Mouse (Mus musculus) limb, embryonic 13.5 days (tissue): ENCODE results near the gene Dstyk. TPM values are rescaled to one million over a fixed set of nuclear protein-coding genes. Genes with fewer than 3 reads are reported as not detected.

ENCODE experiments used
- ATAC-seq: fragments of 200-750 bp; cut with Nextera tagmentation; 2 replicates; pipeline ENCODE4 v1.8.0; 2017; ENCODE audit warnings: low read depth, moderate number of reproducible peaks, moderate TSS enrichment; ENCODE audit not compliant: low FRiP score
- H3K27ac ChIP-seq: fragments of 300-500 bp; sonication (generic); 2 replicates; pipeline ENCODE4 v1.5.1; 2015; ENCODE audit warnings: inconsistent platforms, mild to moderate bottlenecking, moderate library complexity
- H3K27me3 ChIP-seq: fragments of 300-500 bp; sonication (generic); 2 replicates; pipeline ENCODE4 v1.6.1; 2015; ENCODE audit warnings: mild to moderate bottlenecking, inconsistent platforms
- H3K36me3 ChIP-seq: fragments of 300-500 bp; sonication (generic); 2 replicates; pipeline ENCODE4 v1.6.1; 2015; ENCODE audit warnings: inconsistent platforms, mild to moderate bottlenecking, moderate library complexity
- H3K4me1 ChIP-seq: fragments of 300-500 bp; sonication (generic); 2 replicates; pipeline ENCODE4 v1.6.1; 2015; ENCODE audit warnings: inconsistent platforms
- H3K4me2 ChIP-seq: fragments of 300-500 bp; sonication (generic); replicated peaks from 2 replicates; pipeline ENCODE4 v1.6.1; 2015; ENCODE audit warnings: inconsistent platforms, mild to moderate bottlenecking, moderate library complexity
- H3K4me3 ChIP-seq: fragments of 300-500 bp; sonication (generic); 2 replicates; pipeline ENCODE4 v1.5.1; 2015; ENCODE audit warnings: moderate library complexity, mild to moderate bottlenecking, inconsistent platforms
- H3K9ac ChIP-seq: fragments of 300-500 bp; sonication (generic); 2 replicates; pipeline ENCODE4 v1.6.1; 2015; ENCODE audit warnings: mild to moderate bottlenecking, inconsistent platforms
- H3K9me3 ChIP-seq: fragments of 300-500 bp; sonication (generic); 2 replicates; pipeline ENCODE4 v1.6.1; 2016; ENCODE audit warnings: inconsistent platforms
- WGBS: fragments of 180-500 bp; shearing (Covaris S2); methylation state at CpG from one replicate; pipeline ENCODE4 v1.1.7; 2015; 5-methylcytosine and 5-hydroxymethylcytosine counted together
- polyA plus RNA-seq: library from polyadenylated mRNA; unstranded; fragments of >200 nt; fragmentation: Nextera tagmentation; extraction: Ambion mirVana; gene quantifications from 2 replicates; pipeline ENCODE4 v1.2.1, GENCODE M21; 2015

Dstyk gene
- polyA plus RNA-seq, 1 experiment from 2014 or later, result 18.0 TPM

- Histone ChIP-seq H3K27me3 (no peaks in the 10 kb centered on the region), H3K4me1 (no peaks in the 10 kb centered on the region), H3K9me3 (no peaks in the 10 kb centered on the region), H3K4me3 (no peak overlapping the region), H3K36me3 (peaks cover 91% of the 10 kb centered on the region), H3K9ac (no peak overlapping the region), H3K4me2 (no peak overlapping the region), H3K27ac (no peak overlapping the region)
- WGBS, result 91% methylated on average over 2 of the region's 2 CpGs
- ATAC-seq, result no peak
These were observed 83.2 kb downstream of the Dstyk start for GRCm38 (mm10) chr1:132500535-132500934.

GRCm38 (mm10) chr1:132505155-132505554 lies 87.8 kb downstream of the Dstyk start:
- no peak for ATAC-seq
- H3K4me1 ChIP-seq, result no peaks in the 10 kb centered on the region
- no peaks in the 10 kb centered on the region for H3K27me3 ChIP-seq
- H3K27ac ChIP-seq, result no peak overlapping the region
- H3K9me3 ChIP-seq, result no peaks in the 10 kb centered on the region
- no peak overlapping the region for H3K9ac ChIP-seq
- 94% methylated on average over 5 of the region's 5 CpGs for WGBS
- peaks cover 76% of the 10 kb centered on the region for H3K36me3 ChIP-seq
- H3K4me2 ChIP-seq, result no peak overlapping the region
- no peak overlapping the region for H3K4me3 ChIP-seq

- Histone ChIP-seq H3K27ac (no peak within 1 kb of the TSS), H3K27me3 (no peaks in the 10 kb centered on the region), H3K36me3 (peaks cover 67% of the 10 kb centered on the region), H3K9me3 (no peaks in the 10 kb centered on the region), H3K4me2 (no peak within 1 kb of the TSS), H3K9ac (no peak within 1 kb of the TSS), H3K4me1 (no peaks in the 10 kb centered on the region), H3K4me3 (no peak within 1 kb of the TSS)
- 91% methylated on average over 7 of the region's 7 CpGs for WGBS
- no peak for ATAC-seq
These were observed 88.7 kb downstream of the Dstyk start, which contains the start of gene Tmem81 for GRCm38 (mm10) chr1:132506058-132506457. TSS of gene Tmem81 (plus strand) at chr1:132506230.

GRCm38 (mm10) chr1:132506656-132507055 lies 89.3 kb downstream of the Dstyk start:
- peaks cover 61% of the 10 kb centered on the region for H3K36me3 ChIP-seq
- ATAC-seq, result no peak

GRCm38 (mm10) chr1:132509771-132510170 lies 92.4 kb downstream of the Dstyk start:
- Histone ChIP-seq H3K4me3 (no peak overlapping the region), H3K27me3 (no peaks in the 10 kb centered on the region), H3K9ac (no peak overlapping the region), H3K9me3 (no peaks in the 10 kb centered on the region), H3K36me3 (peaks cover 35% of the 10 kb centered on the region), H3K27ac (no peak overlapping the region), H3K4me2 (no peak overlapping the region), H3K4me1 (peaks cover 9% of the 10 kb centered on the region)
- 89% methylated on average over 5 of the region's 5 CpGs for WGBS
- ATAC-seq, result no peak

More at GRCm38 (mm10) chr1:132506656-132507055, 89.3 kb downstream of the Dstyk start:
- no peaks in the 10 kb centered on the region for H3K9me3 ChIP-seq
- no peak overlapping the region for H3K4me3 ChIP-seq
- no peak overlapping the region for H3K27ac ChIP-seq
- H3K4me2 ChIP-seq, result no peak overlapping the region
- no peaks in the 10 kb centered on the region for H3K27me3 ChIP-seq
- H3K4me1 ChIP-seq, result peaks cover 4% of the 10 kb centered on the region
- WGBS, result 95% methylated on average over 7 of the region's 7 CpGs
- no peak overlapping the region for H3K9ac ChIP-seq

GRCm38 (mm10) chr1:132511521-132511920 lies 94.2 kb downstream of the Dstyk start:
- no peak for ATAC-seq
- no peak overlapping the region for H3K4me3 ChIP-seq
- no peak overlapping the region for H3K4me2 ChIP-seq
- H3K36me3 ChIP-seq, result peaks cover 17% of the 10 kb centered on the region
- H3K9me3 ChIP-seq, result no peaks in the 10 kb centered on the region
- H3K9ac ChIP-seq, result 0 out of 2 replicates have a peak overlapping the region, but pooled peaks have one; percentile 8
- peaks cover 9% of the 10 kb centered on the region for H3K4me1 ChIP-seq
- H3K27ac ChIP-seq, result no peak overlapping the region
- H3K27me3 ChIP-seq, result no peaks in the 10 kb centered on the region
- 31% methylated on average over 8 of the region's 8 CpGs for WGBS

- no peak for ATAC-seq
- H3K36me3 ChIP-seq, result peaks cover 11% of the 10 kb centered on the region
- no peak overlapping the region for H3K9ac ChIP-seq
- no peak overlapping the region for H3K4me2 ChIP-seq
- 73% methylated on average over 8 of the region's 8 CpGs for WGBS
- H3K9me3 ChIP-seq, result no peaks in the 10 kb centered on the region
- no peak overlapping the region for H3K4me3 ChIP-seq
- H3K27me3 ChIP-seq, result no peaks in the 10 kb centered on the region
- no peak overlapping the region for H3K27ac ChIP-seq
- peaks cover 9% of the 10 kb centered on the region for H3K4me1 ChIP-seq
These were observed 94.8 kb downstream of the Dstyk start for GRCm38 (mm10) chr1:132512106-132512505.

GRCm38 (mm10) chr1:132515339-132515738 lies 98.0 kb downstream of the Dstyk start:
- no peak overlapping the region for H3K4me2 ChIP-seq
- no peak for ATAC-seq

More at GRCm38 (mm10) chr1:132515339-132515738, 98.0 kb downstream of the Dstyk start:
- Histone ChIP-seq H3K9me3 (no peaks in the 10 kb centered on the region), H3K4me1 (peaks cover 9% of the 10 kb centered on the region), H3K27me3 (no peaks in the 10 kb centered on the region), H3K27ac (no peak overlapping the region), H3K9ac (no peak overlapping the region), H3K4me3 (no peak overlapping the region), H3K36me3 (no peaks in the 10 kb centered on the region)
- WGBS, result 89% methylated on average over 12 of the region's 12 CpGs

Other genes starting within 250 kb of the Dstyk start
- gene Lemd1, start 226.1 kb upstream of the Dstyk start, polyA plus RNA-seq, result 0.69 and 1.1 TPM in 2 replicates
- 0.19 and 0.43 TPM in 2 replicates for gene AC124108.1, start 226.1 kb upstream of the Dstyk start, polyA plus RNA-seq
- gene Gm10188, start 187.8 kb upstream of the Dstyk start, polyA plus RNA-seq, result not detected in 2 replicates
- 0.09 and 0.11 TPM in 2 replicates for gene Klhdc8a, start 118.9 kb upstream of the Dstyk start, polyA plus RNA-seq
- gene Nuak2, start 101.4 kb upstream of the Dstyk start, polyA plus RNA-seq, result 1.2 and 1.4 TPM in 2 replicates
- 12.0 and 14.4 TPM in 2 replicates for gene Tmcc2, start 26.3 kb upstream of the Dstyk start, polyA plus RNA-seq
- 51.1 and 55.2 TPM in 2 replicates for gene Rbbp5, start 59.8 kb downstream of the Dstyk start, polyA plus RNA-seq
- gene Tmem81, start 88.7 kb downstream of the Dstyk start, polyA plus RNA-seq, result 1.7 and 2.0 TPM in 2 replicates
- gene Cntn2, start 125.7 kb downstream of the Dstyk start, polyA plus RNA-seq, result 0.94 and 0.95 TPM in 2 replicates